Mouse (Mus musculus) erythroblast, embryonic 14.5 days (primary cell): ENCODE results near the gene Zfp978.

Experiments
- GATA1 ChIP-seq: IDR thresholded peaks from 2 replicates; pipeline ENCODE4 v1.6.1; 2012; ENCODE audit warnings: low read length, inconsistent platforms, mixed read lengths
- TAL1 ChIP-seq: IDR thresholded peaks from 3 replicates; pipeline ENCODE4 v1.6.1; 2012; ENCODE audit warnings: low read length, inconsistent platforms, mixed read lengths

GRCm38 (mm10) chr4:147430651-147431050 is 69.5 kb downstream of the Zfp978 start:
- TF ChIP-seq GATA1, result no peak
- TF ChIP-seq TAL1, result no peak
